Mouse (Mus musculus): ENCODE measurements around the gene Nlrp4b.

GRCm38 (mm10) chr7:10754264-10754663, 66.7 kb downstream of the Nlrp4b start, which contains the start of gene Vmn1r71:
- TF ChIP-seq GATA1 (IDR thresholded peaks at IDR 0.05; ENCODE audit: low read length), result no peak
- no peak for TF ChIP-seq TAL1 (IDR thresholded peaks at IDR 0.05; ENCODE audit: low read length)

Measured in erythroblast, embryonic 14.5 days (primary cell).